Mouse (Mus musculus) liver, postnatal 0 days (tissue): Measurements from ENCODE around the gene Mecom. TPM values are rescaled to one million over a fixed set of nuclear protein-coding genes. Genes with fewer than 3 reads are reported as not detected.

Experiments used
- ATAC-seq: fragments of 200-750 bp; cut with Nextera tagmentation; 2 replicates; pipeline ENCODE4 v1.8.0; 2017; ENCODE audit warnings: mild to moderate bottlenecking, moderate library complexity
- DNase-seq: peaks from one replicate; pipeline ENCODE4 v3.0.0-alpha.2; 2016
- H3K27ac ChIP-seq: fragments of 300-500 bp; sonication (generic); 2 replicates; pipeline ENCODE4 v1.5.1; 2014; ENCODE audit warnings: antibody characterized with exemption, moderate library complexity, mild to moderate bottlenecking, low read depth
- H3K27me3 ChIP-seq: fragments of 300-500 bp; sonication (generic); 2 replicates; pipeline ENCODE4 v1.6.1; 2014; ENCODE audit warnings: low read length, control low read depth, mixed read lengths; ENCODE audit not compliant: insufficient read depth
- H3K36me3 ChIP-seq: fragments of 300-500 bp; sonication (generic); replicated peaks from 2 replicates; pipeline ENCODE4 v1.6.1; 2014; ENCODE audit warnings: mild to moderate bottlenecking, control low read depth, low read length, moderate library complexity, mixed read lengths; ENCODE audit not compliant: insufficient read depth
- H3K4me1 ChIP-seq: fragments of 300-500 bp; sonication (generic); 2 replicates; pipeline ENCODE4 v1.6.1; 2014; ENCODE audit warnings: antibody characterized with exemption, mild to moderate bottlenecking, control low read depth; ENCODE audit not compliant: insufficient read depth
- H3K4me2 ChIP-seq: fragments of 300-500 bp; sonication (generic); 2 replicates; pipeline ENCODE4 v1.6.1; 2014; ENCODE audit warnings: low read depth, mild to moderate bottlenecking, low read length, moderate library complexity, mixed read lengths
- H3K4me3 ChIP-seq: fragments of 300-500 bp; sonication (generic); 2 replicates; pipeline ENCODE4 v1.5.1; 2014; ENCODE audit warnings: low read depth, low read length
- H3K9ac ChIP-seq: fragments of 300-500 bp; sonication (generic); replicated peaks from 2 replicates; pipeline ENCODE4 v1.6.1; 2014; ENCODE audit warnings: mild to moderate bottlenecking, moderate library complexity
- H3K9me3 ChIP-seq: fragments of 300-500 bp; sonication (generic); 2 replicates; pipeline ENCODE4 v1.6.1; 2016; ENCODE audit warnings: mild to moderate bottlenecking, control low read depth, low read length, mixed read lengths
- CTCF ChIP-seq: sonication (generic); IDR thresholded peaks from 2 replicates; pipeline ENCODE4 v1.5.1; 2016; ENCODE audit warnings: antibody characterized with exemption, low read depth
- EP300 ChIP-seq: IDR thresholded peaks from 2 replicates; pipeline ENCODE4 v1.6.1; 2016; ENCODE audit warnings: antibody characterized with exemption, low read depth, mild to moderate bottlenecking
- WGBS: fragments of 180-500 bp; shearing (Covaris S2); extraction: QIAGEN DNeasy Blood & Tissue Kit; methylation state at CpG from one replicate; pipeline ENCODE4 v1.1.7; 2014; ENCODE audit not compliant: insufficient replicate concordance; 5-methylcytosine and 5-hydroxymethylcytosine counted together
- polyA plus RNA-seq: library from polyadenylated mRNA; unstranded; fragments of >200 nt; fragmentation: Nextera tagmentation; extraction: Ambion mirVana; gene quantifications from 2 replicates; pipeline ENCODE4 v1.2.1, GENCODE M21; 2015

Mecom gene
- polyA plus RNA-seq, 1 experiment from 2014 or later: 0.89 TPM

DNA sequence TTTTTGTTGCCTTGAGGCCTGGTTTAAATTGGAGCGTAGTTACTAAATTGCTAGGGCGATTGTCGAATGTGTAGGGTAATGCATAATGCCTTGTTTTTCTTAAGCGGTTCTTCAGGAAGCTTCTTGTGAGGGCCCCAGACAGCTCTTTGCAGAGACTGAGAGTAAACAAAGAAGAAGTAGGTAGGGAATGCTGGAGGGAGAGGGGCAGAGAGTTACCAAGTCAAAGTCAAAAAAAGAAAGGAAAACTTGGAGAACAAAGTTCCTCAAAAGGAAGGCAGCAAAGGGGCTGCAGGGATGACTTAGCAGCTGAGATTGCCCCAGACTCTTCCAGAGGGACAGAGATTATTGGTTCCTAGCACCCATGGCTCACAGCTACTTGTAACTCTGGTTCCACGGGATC lies 126.9 kb downstream of the Mecom start:
- no peak overlapping the region for H3K9ac ChIP-seq
- no peak for ATAC-seq
- H3K4me3 ChIP-seq: no peak overlapping the region
- H3K27ac ChIP-seq: no peak overlapping the region
- no peaks in the 10 kb centered on the region for H3K9me3 ChIP-seq
- 84% methylated on average over 5 of the region's 5 CpGs for WGBS
- H3K27me3 ChIP-seq: no peaks in the 10 kb centered on the region
- TF ChIP-seq CTCF (no peak), EP300 (no peak)
- no peak for DNase-seq
- H3K4me2 ChIP-seq: no peak overlapping the region
- H3K4me1 ChIP-seq: no peaks in the 10 kb centered on the region
- no peaks in the 10 kb centered on the region for H3K36me3 ChIP-seq

DNA sequence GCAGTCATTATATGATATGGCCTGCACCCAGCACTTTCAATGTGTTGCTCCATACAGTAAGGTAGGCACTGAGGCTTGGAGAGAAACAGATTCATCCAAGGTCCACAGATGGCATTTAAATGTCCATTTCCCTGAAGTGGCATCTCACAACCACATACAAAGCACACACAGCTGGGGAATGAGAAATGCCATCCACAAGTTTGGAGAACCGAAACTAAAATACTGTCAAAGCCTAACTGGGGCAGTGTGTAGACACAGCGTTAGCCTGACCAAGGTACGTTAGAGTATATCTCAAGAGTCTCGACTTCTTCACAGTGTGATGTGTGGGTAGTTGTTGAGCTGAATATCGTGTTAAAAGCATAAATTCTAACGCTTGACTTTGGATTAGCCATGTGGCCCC lies 133.6 kb downstream of the Mecom start:
- Histone ChIP-seq H3K27ac (no peak overlapping the region), H3K27me3 (no peaks in the 10 kb centered on the region), H3K4me1 (no peaks in the 10 kb centered on the region), H3K36me3 (no peaks in the 10 kb centered on the region), H3K9me3 (no peaks in the 10 kb centered on the region), H3K9ac (no peak overlapping the region), H3K4me3 (no peak overlapping the region), H3K4me2 (no peak overlapping the region)
- no peak for DNase-seq
- TF ChIP-seq CTCF (no peak), EP300 (no peak)
- no peak for ATAC-seq
- WGBS: 79% methylated on average over 6 of the region's 6 CpGs

DNA sequence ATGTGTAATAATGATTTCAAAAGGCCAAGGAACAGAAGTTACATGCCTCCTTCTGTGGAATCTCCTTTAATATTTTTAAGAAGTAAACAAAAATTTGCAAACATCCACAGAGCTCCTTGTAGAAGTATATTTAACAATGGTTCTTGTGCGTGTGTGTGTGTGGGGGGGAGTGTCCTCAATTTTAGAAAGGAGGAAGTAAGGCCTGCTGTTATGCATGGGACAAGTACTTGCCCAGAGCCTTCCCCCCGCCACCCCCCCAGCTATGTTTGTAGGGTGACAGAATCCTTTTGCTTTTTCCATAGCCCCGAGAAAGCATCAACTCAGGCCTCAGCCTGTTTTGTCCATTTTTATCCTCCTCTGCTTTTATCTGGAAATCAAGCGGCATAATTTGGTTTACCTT lies 137.0 kb downstream of the Mecom start:
- H3K27ac ChIP-seq: no peak overlapping the region
- no peak for ATAC-seq
- H3K4me3 ChIP-seq: no peak overlapping the region
- 54% methylated on average over 4 of the region's 4 CpGs for WGBS
- no peaks in the 10 kb centered on the region for H3K36me3 ChIP-seq
- DNase-seq: no peak
- no peak overlapping the region for H3K9ac ChIP-seq
- H3K4me2 ChIP-seq: no peak overlapping the region
- H3K9me3 ChIP-seq: no peaks in the 10 kb centered on the region
- H3K27me3 ChIP-seq: no peaks in the 10 kb centered on the region
- no peak for TF ChIP-seq CTCF
- TF ChIP-seq EP300: no peak
- no peaks in the 10 kb centered on the region for H3K4me1 ChIP-seq

DNA sequence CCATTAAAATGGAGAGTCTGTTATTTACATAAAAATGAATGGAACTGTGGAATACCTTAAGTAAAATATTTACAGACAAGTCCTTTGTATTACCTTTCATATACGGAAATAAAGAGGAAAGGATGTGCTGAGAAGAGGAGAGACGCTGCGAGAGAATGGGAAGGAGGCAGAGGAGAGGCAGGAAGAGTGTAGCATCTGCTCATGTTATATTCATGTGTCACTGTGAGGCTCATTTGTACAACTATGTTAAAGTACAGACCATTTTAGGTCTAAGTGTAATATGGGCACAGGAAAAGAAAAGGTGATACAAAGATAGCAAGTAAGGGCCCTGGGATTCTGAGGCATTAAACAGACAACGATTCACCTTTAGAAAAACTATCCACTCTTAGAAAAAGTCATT lies 143.0 kb downstream of the Mecom start:
- Histone ChIP-seq H3K4me3 (no peak overlapping the region), H3K9ac (no peak overlapping the region), H3K4me2 (no peak overlapping the region), H3K9me3 (no peaks in the 10 kb centered on the region), H3K27me3 (no peaks in the 10 kb centered on the region), H3K4me1 (no peaks in the 10 kb centered on the region), H3K36me3 (no peaks in the 10 kb centered on the region), H3K27ac (no peak overlapping the region)
- TF ChIP-seq CTCF: no peak
- TF ChIP-seq EP300: no peak
- 72% methylated on average over 4 of the region's 4 CpGs for WGBS
- no peak for DNase-seq
- ATAC-seq: no peak

DNA sequence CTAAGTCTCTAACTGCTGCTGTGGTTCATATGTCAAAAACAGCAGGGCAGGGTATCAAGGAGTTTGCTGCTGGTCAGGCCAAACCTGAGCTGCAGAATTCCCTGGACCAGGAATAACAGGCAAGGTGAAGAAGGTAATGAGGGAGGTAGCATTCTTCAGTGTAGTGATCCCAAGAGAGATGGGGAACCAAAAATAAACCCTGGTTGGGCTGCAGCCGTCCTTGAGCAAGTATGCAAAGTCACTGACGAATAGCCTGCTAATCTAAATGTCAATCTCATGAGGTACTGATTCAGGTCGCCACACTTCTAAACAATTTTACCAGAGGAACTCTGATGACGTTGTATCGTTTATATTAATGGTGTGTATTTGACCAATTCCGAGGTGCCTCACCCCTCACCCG lies 148.9 kb downstream of the Mecom start:
- Histone ChIP-seq H3K27me3 (no peaks in the 10 kb centered on the region), H3K4me3 (no peak overlapping the region), H3K9me3 (no peaks in the 10 kb centered on the region), H3K4me1 (no peaks in the 10 kb centered on the region), H3K27ac (no peak overlapping the region), H3K4me2 (no peak overlapping the region), H3K36me3 (no peaks in the 10 kb centered on the region), H3K9ac (no peak overlapping the region)
- WGBS: 70% methylated on average over 7 of the region's 7 CpGs
- DNase-seq (no peak), ATAC-seq (no peak)
- TF ChIP-seq EP300: no peak
- no peak for TF ChIP-seq CTCF

DNA sequence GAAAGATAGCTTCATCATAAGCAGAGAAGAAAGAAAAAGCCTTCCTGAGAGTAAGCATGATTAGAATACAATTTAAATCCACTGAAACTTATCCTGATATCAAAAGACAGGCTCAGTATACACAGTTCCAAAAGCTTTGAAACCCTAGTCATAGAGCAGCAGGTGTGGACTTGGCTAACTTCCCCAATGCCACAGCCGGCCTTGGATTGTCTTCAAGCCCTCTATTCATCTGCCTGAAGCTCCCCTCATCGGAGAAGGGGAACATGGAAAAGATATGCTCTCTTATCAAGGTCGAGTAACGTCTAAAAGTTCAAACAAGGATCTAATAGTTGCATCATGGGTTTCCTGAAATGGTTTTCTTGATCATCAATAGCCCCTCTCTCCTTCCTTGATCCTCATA lies 152.9 kb downstream of the Mecom start:
- no peak overlapping the region for H3K9ac ChIP-seq
- no peak for DNase-seq
- no peak overlapping the region for H3K4me3 ChIP-seq
- H3K27ac ChIP-seq: no peak overlapping the region
- no peaks in the 10 kb centered on the region for H3K9me3 ChIP-seq
- H3K4me2 ChIP-seq: no peak overlapping the region
- H3K4me1 ChIP-seq: no peaks in the 10 kb centered on the region
- no peak for TF ChIP-seq EP300
- TF ChIP-seq CTCF: no peak
- ATAC-seq: no peak
- WGBS: 66% methylated on average over 4 of the region's 4 CpGs
- no peaks in the 10 kb centered on the region for H3K36me3 ChIP-seq
- H3K27me3 ChIP-seq: no peaks in the 10 kb centered on the region

DNA sequence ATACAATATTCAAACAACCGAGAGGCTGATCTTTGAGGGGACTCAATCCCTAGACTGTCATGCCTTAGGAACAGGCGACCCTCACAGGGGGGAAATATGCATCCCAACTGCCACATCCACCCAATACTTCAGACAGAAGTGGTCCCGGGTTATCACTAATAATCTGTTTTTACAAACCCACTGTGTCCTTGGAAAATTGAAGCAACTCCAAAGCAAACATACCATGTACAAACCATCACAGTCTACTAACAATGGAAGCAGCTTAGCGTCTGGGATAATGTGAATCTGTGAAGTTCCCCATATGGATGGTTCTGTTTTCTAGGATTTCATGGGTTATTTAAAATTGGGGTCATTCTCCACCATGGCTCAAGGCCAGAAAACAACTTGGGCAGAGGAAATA lies 155.1 kb downstream of the Mecom start:
- 54% methylated on average over 4 of the region's 4 CpGs for WGBS
- H3K27me3 ChIP-seq: no peaks in the 10 kb centered on the region
- no peaks in the 10 kb centered on the region for H3K4me1 ChIP-seq
- H3K27ac ChIP-seq: no peak overlapping the region
- DNase-seq (no peak), ATAC-seq (no peak)
- H3K9ac ChIP-seq: no peak overlapping the region
- TF ChIP-seq CTCF (no peak), EP300 (no peak)
- no peaks in the 10 kb centered on the region for H3K36me3 ChIP-seq
- no peak overlapping the region for H3K4me2 ChIP-seq
- no peaks in the 10 kb centered on the region for H3K9me3 ChIP-seq
- H3K4me3 ChIP-seq: no peak overlapping the region
